Comparison of ENCODE assay signal across 15 mouse cellular contexts in genomic region chr13:96511893-96512292, GRCm38 (mm10). TPM values are rescaled to one million over a fixed set of nuclear protein-coding genes. Genes with fewer than 3 reads are reported as not detected.
DNase-seq lines count a peak whose midpoint lies in the region; ATAC-seq and TF ChIP-seq lines count a peak whose summit lies in the region.
"Had no signal": no experiment of that assay in that cellular context is flagged by ENCODE, and none has a peak within 500 bp of the region (broad histone marks: within the 10 kb centered on the region; RNA-seq: fewer than 3 reads in every experiment).

No protein-coding gene starts in this region.

- ATAC-seq in megakaryocyte, adult 5-6 weeks (ENCODE audit: poor library complexity, severe bottlenecking) = no peak
- ATAC-seq: forebrain, embryonic 14.5 days had no signal

- H3K36me3 ChIP-seq in megakaryocyte, embryonic 14.5 days (replicated peaks; ENCODE audit: low read length) = peaks cover 76% of the 10 kb centered on the region
- H3K36me3 ChIP-seq: stomach, embryonic 15.5 days had no signal

- intact Hi-C loops in gastrocnemius, adult 2 months (cut with DNase I) = no loop called here

- no peaks in the 10 kb centered on the region for H3K9me3 ChIP-seq in megakaryocyte, embryonic 14.5 days
- H3K9me3 ChIP-seq: stomach, embryonic 15.5 days had no signal

- H3K4me1 ChIP-seq in megakaryocyte, embryonic 14.5 days = peaks cover 84% of the 10 kb centered on the region

- no peaks in the 10 kb centered on the region for H3K27me3 ChIP-seq in megakaryocyte, embryonic 14.5 days (replicated peaks)
- H3K27me3 ChIP-seq: stomach, embryonic 15.5 days had no signal

- H3K27ac ChIP-seq in gastrocnemius, adult 2 months = peak overlapping the region; percentile 84
- H3K27ac ChIP-seq: stomach, embryonic 15.5 days had no signal

- no peak for TF ChIP-seq CTCF in gastrocnemius, adult 2 months (IDR thresholded peaks at IDR 0.05)

- no peak for DNase-seq in gastrocnemius, adult 2 months
- no peak for DNase-seq in gastrocnemius, postnatal 25 days
- DNase-seq in hindlimb bud, embryonic 11.5 days (ENCODE audit: extremely low spot score, low read depth, low spot score) = peak; percentile 6
- DNase-seq in cerebellum, adult 11-12 months = no peak
- DNase-seq in embryo, embryonic 10 days (ENCODE audit: low spot score) = no peak
- DNase-seq in testis, postnatal 10 days (ENCODE audit: low spot score) = no peak
- DNase-seq: embryo, embryonic 11 days; left cerebral cortex, postnatal 4 days had no signal

- H3K4me3 ChIP-seq in gastrocnemius, adult 2 months = 0 out of 2 replicates have a peak overlapping the region, but pooled peaks have one; percentile 9
- H3K4me3 ChIP-seq in megakaryocyte, embryonic 14.5 days (replicated peaks) = peak overlapping the region; percentile 65
- H3K4me3 ChIP-seq: stomach, embryonic 15.5 days had no signal

RNA-seq across cellular contexts. Expression of gene Gm17622, which starts 21.4 kb away (rescaled TPM):
- total RNA-seq in gastrocnemius, adult 2 months (2021) = not detected
- not detected for total RNA-seq in gastrocnemius, postnatal 25 days (2021)
- not detected in 2 replicates for polyA plus RNA-seq in megakaryocyte, embryonic 14.5 days (2012; ENCODE audit: insufficient read depth, low replicate concordance)
- total RNA-seq in megakaryocyte, adult 5-6 weeks (2015) = not detected in 2 replicates
- total RNA-seq in megakaryocyte, adult 5-6 weeks (2017) = not detected in 2 replicates
- total RNA-seq: heart, postnatal 36 days; left cerebral cortex, postnatal 4 days had no signal
- polyA plus RNA-seq: forebrain, embryonic 14.5 days; large intestine, adult 2 months; stomach, embryonic 15.5 days; urinary bladder, adult 2 months had no signal

RNA-seq across cellular contexts. Expression of gene Polk, which starts 30.5 kb away (rescaled TPM):
- 1 to 10 TPM; 5.3 to 7.4 TPM for total RNA-seq in gastrocnemius, adult 2 months (2021)
- total RNA-seq in gastrocnemius, postnatal 25 days (2021) = 1 to 10 TPM; 3.3 to 3.7 TPM
- 0.57 TPM in 1 of 2 replicates, not detected in the other for polyA plus RNA-seq in megakaryocyte, embryonic 14.5 days (2012; ENCODE audit: insufficient read depth, low replicate concordance)
- 9.5 and 16.5 TPM in 2 replicates for total RNA-seq in megakaryocyte, adult 5-6 weeks (2015)
- total RNA-seq in megakaryocyte, adult 5-6 weeks (2017) = 7.7 and 9.5 TPM in 2 replicates

RNA-seq across cellular contexts. Expression of gene Col4a3bp, which starts 30.5 kb away (rescaled TPM):
- total RNA-seq in gastrocnemius, adult 2 months (2021) = 10 to 100 TPM; 47.3 to 60.1 TPM
- total RNA-seq in gastrocnemius, postnatal 25 days (2021) = 10 to 100 TPM; 31.5 to 39.7 TPM
- polyA plus RNA-seq in megakaryocyte, embryonic 14.5 days (2012; ENCODE audit: insufficient read depth, low replicate concordance) = 2.6 and 11.2 TPM in 2 replicates
- 45.6 and 58.8 TPM in 2 replicates for total RNA-seq in megakaryocyte, adult 5-6 weeks (2015)
- total RNA-seq in megakaryocyte, adult 5-6 weeks (2017) = 88.5 and 101 TPM in 2 replicates

RNA-seq across cellular contexts. Expression of gene Ankdd1b, which starts 40.9 kb away (rescaled TPM):
- under 1 TPM; 0.17 to 0.18 TPM for total RNA-seq in gastrocnemius, adult 2 months (2021)
- total RNA-seq in gastrocnemius, postnatal 25 days (2021) = not detected
- polyA plus RNA-seq in megakaryocyte, embryonic 14.5 days (2012; ENCODE audit: insufficient read depth, low replicate concordance) = not detected in 2 replicates
- total RNA-seq in megakaryocyte, adult 5-6 weeks (2015) = not detected in 2 replicates
- 0.18 TPM in 1 of 2 replicates, not detected in the other for total RNA-seq in megakaryocyte, adult 5-6 weeks (2017)
- total RNA-seq: left cerebral cortex, postnatal 4 days had no signal
- polyA plus RNA-seq: forebrain, embryonic 14.5 days had no signal
